Mouse (Mus musculus) limb, embryonic 10.5 days (tissue): ENCODE data around the gene Corin. TPM values are rescaled to one million over a fixed set of nuclear protein-coding genes. Genes with fewer than 3 reads are reported as not detected.

ENCODE experiments used
- DNase-seq: peaks from one replicate; pipeline ENCODE4 v3.0.0-alpha.2; 2017; ENCODE audit warnings: low spot score
- H3K27ac ChIP-seq: fragments of 300-500 bp; sonication (generic); 2 replicates; pipeline ENCODE4 v1.5.1; 2016; ENCODE audit warnings: mild to moderate bottlenecking
- H3K27me3 ChIP-seq: fragments of 300-500 bp; sonication (generic); 2 replicates; pipeline ENCODE4 v1.6.1; 2016; ENCODE audit warnings: low read depth, mild to moderate bottlenecking; ENCODE audit not compliant: poor library complexity, severe bottlenecking
- H3K36me3 ChIP-seq: fragments of 300-500 bp; sonication (generic); 2 replicates; pipeline ENCODE4 v1.6.1; 2016; ENCODE audit warnings: mild to moderate bottlenecking, moderate library complexity
- H3K4me1 ChIP-seq: fragments of 300-500 bp; sonication (generic); 2 replicates; pipeline ENCODE4 v1.6.1; 2016
- H3K4me3 ChIP-seq: fragments of 300-500 bp; sonication (generic); 2 replicates; pipeline ENCODE4 v1.5.1; 2016; ENCODE audit warnings: mild to moderate bottlenecking, moderate library complexity
- H3K9me3 ChIP-seq: fragments of 300-500 bp; sonication (generic); replicated peaks from 2 replicates; pipeline ENCODE4 v1.6.1; 2016; ENCODE audit warnings: mild to moderate bottlenecking
- WGBS: fragments of 180-500 bp; shearing (Covaris S2); methylation state at CpG from one replicate; pipeline ENCODE4 v1.1.7; 2016; 5-methylcytosine and 5-hydroxymethylcytosine counted together
- polyA plus RNA-seq: library from polyadenylated mRNA; unstranded; fragments of >200 nt; fragmentation: Nextera tagmentation; extraction: Ambion mirVana; gene quantifications from 2 replicates; pipeline ENCODE4 v1.2.1, GENCODE M21; 2016

Corin gene
- polyA plus RNA-seq, 1 experiment from 2014 or later, result 0.48 TPM

- H3K36me3 ChIP-seq, result no peaks in the 10 kb centered on the region
- WGBS, result 83% methylated on average over 7 of the region's 7 CpGs
- H3K4me3 ChIP-seq, result no peak overlapping the region
- DNase-seq, result no peak
- no peak overlapping the region for H3K27ac ChIP-seq
- H3K9me3 ChIP-seq, result no peaks in the 10 kb centered on the region
- no peaks in the 10 kb centered on the region for H3K4me1 ChIP-seq
- no peaks in the 10 kb centered on the region for H3K27me3 ChIP-seq
Observed at GRCm38 (mm10) chr5:72471746-72472145, 32.5 kb downstream of the Corin start.

GRCm38 (mm10) chr5:72464932-72465331 is 39.3 kb downstream of the Corin start:
- Histone ChIP-seq H3K27ac (no peak overlapping the region), H3K27me3 (no peaks in the 10 kb centered on the region), H3K4me3 (no peak overlapping the region), H3K9me3 (no peaks in the 10 kb centered on the region), H3K36me3 (no peaks in the 10 kb centered on the region), H3K4me1 (no peaks in the 10 kb centered on the region)
- WGBS, result 78% methylated on average over 3 of the region's 3 CpGs
- DNase-seq, result no peak

GRCm38 (mm10) chr5:72459374-72460112 is 44.7 kb downstream of the Corin start:
- Histone ChIP-seq H3K36me3 (no peaks in the 10 kb centered on the region), H3K9me3 (no peaks in the 10 kb centered on the region), H3K4me3 (no peak overlapping the region), H3K4me1 (peaks cover 5% of the 10 kb centered on the region; the same call in 1 of the 2 replicates), H3K27ac (no peak overlapping the region), H3K27me3 (no peaks in the 10 kb centered on the region)
- WGBS, result 66% methylated on average over 7 of the region's 7 CpGs
- DNase-seq, result no peak

- Histone ChIP-seq H3K36me3 (no peaks in the 10 kb centered on the region), H3K27me3 (no peaks in the 10 kb centered on the region), H3K27ac (no peak overlapping the region), H3K9me3 (no peaks in the 10 kb centered on the region), H3K4me1 (peaks cover 9% of the 10 kb centered on the region), H3K4me3 (no peak overlapping the region)
- 78% methylated on average over 2 of the region's 2 CpGs for WGBS
- DNase-seq, result no peak
Observed at GRCm38 (mm10) chr5:72453690-72454089, 50.6 kb downstream of the Corin start.

GRCm38 (mm10) chr5:72453176-72453575 is 51.1 kb downstream of the Corin start:
- no peak for DNase-seq
- Histone ChIP-seq H3K27me3 (no peaks in the 10 kb centered on the region), H3K9me3 (no peaks in the 10 kb centered on the region), H3K4me1 (peaks cover 10% of the 10 kb centered on the region), H3K36me3 (no peaks in the 10 kb centered on the region), H3K27ac (no peak overlapping the region), H3K4me3 (no peak overlapping the region)
- WGBS, result 91% methylated on average over 11 of the region's 11 CpGs

GRCm38 (mm10) chr5:72452750-72453149 is 51.5 kb downstream of the Corin start:
- Histone ChIP-seq H3K36me3 (no peaks in the 10 kb centered on the region), H3K27ac (no peak overlapping the region), H3K9me3 (no peaks in the 10 kb centered on the region), H3K27me3 (no peaks in the 10 kb centered on the region), H3K4me3 (no peak overlapping the region), H3K4me1 (peaks cover 14% of the 10 kb centered on the region)
- no peak for DNase-seq
- 75% methylated on average over 4 of the region's 4 CpGs for WGBS

GRCm38 (mm10) chr5:72448846-72449245 is 55.4 kb downstream of the Corin start:
- no peaks in the 10 kb centered on the region for H3K9me3 ChIP-seq
- peaks cover 9% of the 10 kb centered on the region for H3K4me1 ChIP-seq
- H3K4me3 ChIP-seq, result no peak overlapping the region
- no peak for DNase-seq
- 52% methylated on average over 2 of the region's 2 CpGs for WGBS
- no peak overlapping the region for H3K27ac ChIP-seq
- H3K27me3 ChIP-seq, result no peaks in the 10 kb centered on the region
- no peaks in the 10 kb centered on the region for H3K36me3 ChIP-seq

GRCm38 (mm10) chr5:72446104-72446503 is 58.2 kb downstream of the Corin start:
- H3K27me3 ChIP-seq, result no peaks in the 10 kb centered on the region
- no peaks in the 10 kb centered on the region for H3K9me3 ChIP-seq
- H3K36me3 ChIP-seq, result no peaks in the 10 kb centered on the region
- peaks cover 9% of the 10 kb centered on the region for H3K4me1 ChIP-seq
- no peak overlapping the region for H3K4me3 ChIP-seq
- WGBS, result 92% methylated on average over 11 of the region's 11 CpGs
- H3K27ac ChIP-seq, result no peak overlapping the region
- DNase-seq, result no peak

- no peaks in the 10 kb centered on the region for H3K27me3 ChIP-seq
- no peak for DNase-seq
- H3K36me3 ChIP-seq, result no peaks in the 10 kb centered on the region
- no peak overlapping the region for H3K4me3 ChIP-seq
- H3K4me1 ChIP-seq, result peaks cover 8% of the 10 kb centered on the region
- H3K9me3 ChIP-seq, result no peaks in the 10 kb centered on the region
- 75% methylated on average over 11 of the region's 11 CpGs for WGBS
- no peak overlapping the region for H3K27ac ChIP-seq
Observed at GRCm38 (mm10) chr5:72443946-72444345, 60.3 kb downstream of the Corin start.

- WGBS, result 75% methylated on average over 4 of the region's 4 CpGs
- Histone ChIP-seq H3K27me3 (no peaks in the 10 kb centered on the region), H3K36me3 (no peaks in the 10 kb centered on the region), H3K9me3 (no peaks in the 10 kb centered on the region), H3K4me1 (0 out of 2 replicates have a peak, but pooled peaks cover 3% of the 10 kb centered on the region), H3K27ac (no peak overlapping the region), H3K4me3 (no peak overlapping the region)
- DNase-seq, result no peak
Observed at GRCm38 (mm10) chr5:72443007-72443406, 61.3 kb downstream of the Corin start.

GRCm38 (mm10) chr5:72441181-72441580 is 63.1 kb downstream of the Corin start:
- Histone ChIP-seq H3K4me3 (no peak overlapping the region), H3K36me3 (no peaks in the 10 kb centered on the region), H3K4me1 (no peaks in the 10 kb centered on the region), H3K27me3 (no peaks in the 10 kb centered on the region), H3K9me3 (no peaks in the 10 kb centered on the region), H3K27ac (no peak overlapping the region)
- no peak for DNase-seq
- WGBS, result 84% methylated on average over 10 of the region's 10 CpGs

- H3K4me3 ChIP-seq, result no peak overlapping the region
- WGBS, result 91% methylated on average over 11 of the region's 11 CpGs
- H3K27me3 ChIP-seq, result no peaks in the 10 kb centered on the region
- no peaks in the 10 kb centered on the region for H3K4me1 ChIP-seq
- H3K36me3 ChIP-seq, result no peaks in the 10 kb centered on the region
- no peak for DNase-seq
- H3K9me3 ChIP-seq, result no peaks in the 10 kb centered on the region
- H3K27ac ChIP-seq, result no peak overlapping the region
Observed at GRCm38 (mm10) chr5:72435085-72435484, 69.2 kb downstream of the Corin start.

- H3K36me3 ChIP-seq, result no peaks in the 10 kb centered on the region
- DNase-seq, result no peak
- 79% methylated on average over 3 of the region's 3 CpGs for WGBS
- H3K27me3 ChIP-seq, result no peaks in the 10 kb centered on the region
- no peaks in the 10 kb centered on the region for H3K9me3 ChIP-seq
- no peak overlapping the region for H3K4me3 ChIP-seq
- no peak overlapping the region for H3K27ac ChIP-seq
- H3K4me1 ChIP-seq, result no peaks in the 10 kb centered on the region
Observed at GRCm38 (mm10) chr5:72431856-72432255, 72.4 kb downstream of the Corin start.

GRCm38 (mm10) chr5:72427556-72427955 is 76.7 kb downstream of the Corin start:
- H3K27me3 ChIP-seq, result no peaks in the 10 kb centered on the region
- no peak overlapping the region for H3K4me3 ChIP-seq
- H3K27ac ChIP-seq, result no peak overlapping the region
- no peaks in the 10 kb centered on the region for H3K36me3 ChIP-seq
- H3K4me1 ChIP-seq, result no peaks in the 10 kb centered on the region
- DNase-seq, result no peak
- WGBS, result 90% methylated on average over 4 of the region's 4 CpGs
- H3K9me3 ChIP-seq, result no peaks in the 10 kb centered on the region
